Mouse (Mus musculus) cortical plate, adult 2 months (tissue): ENCODE measurements around the gene Cdk15.

Experiments used
- CTCF ChIP-seq: fragments of 200-500 bp; IDR thresholded peaks from 2 replicates; pipeline ENCODE4 v1.5.1; 2011; ENCODE audit warnings: mild to moderate bottlenecking, control low read depth, low read length; ENCODE audit not compliant: insufficient read depth; ENCODE audit errors: extremely low read depth
- POLR2A ChIP-seq: fragments of 200-500 bp; IDR thresholded peaks from 2 replicates; pipeline ENCODE4 v1.6.1; 2011; ENCODE audit warnings: mild to moderate bottlenecking, low read length, control low read depth; ENCODE audit not compliant: insufficient read depth; ENCODE audit errors: extremely low read depth

- no peak for TF ChIP-seq POLR2A
- no peak for TF ChIP-seq CTCF
These were observed 105.3 kb downstream of the Cdk15 start for GRCm38 (mm10) chr1:59361966-59362365.
